Mouse (Mus musculus) heart, adult 2 months (tissue): ENCODE data around the gene Gale.

Source experiments
- CTCF ChIP-seq: fragments of 200-600 bp; IDR thresholded peaks from 2 replicates; pipeline ENCODE4 v1.8.1; 2022; ENCODE audit warnings: antibody characterized with exemption, mild to moderate bottlenecking, moderate library complexity
- EP300 ChIP-seq: fragments of 200-500 bp; IDR thresholded peaks from 2 replicates; pipeline ENCODE4 v1.6.1; 2011; ENCODE audit warnings: low read depth, low read length, control low read depth; ENCODE audit not compliant: insufficient read depth
- POLR2A ChIP-seq: fragments of 200-500 bp; IDR thresholded peaks from 2 replicates; pipeline ENCODE4 v1.6.1; 2011; ENCODE audit warnings: mild to moderate bottlenecking, low read depth, low read length, control low read depth; ENCODE audit not compliant: insufficient read depth

GRCm38 (mm10) chr4:135958354-135958753 is 5.2 kb upstream of the Gale start:
- TF ChIP-seq EP300 (no peak), CTCF (no peak), POLR2A (no peak)
